Mouse (Mus musculus): ENCODE data around the gene Ankrd13b. TPM values are rescaled to one million over a fixed set of nuclear protein-coding genes. Genes with fewer than 3 reads are reported as not detected.
"Not testable (repeated sequence)": the region's sequence is repeated elsewhere in the genome, so short reads cannot be mapped to it uniquely, and the experiment has no call there.

The Ankrd13b gene
- polyA plus RNA-seq (2015; fragmentation: Nextera tagmentation; extraction: Ambion mirVana) = 6.5 and 7.1 TPM in 2 replicates

DNA sequence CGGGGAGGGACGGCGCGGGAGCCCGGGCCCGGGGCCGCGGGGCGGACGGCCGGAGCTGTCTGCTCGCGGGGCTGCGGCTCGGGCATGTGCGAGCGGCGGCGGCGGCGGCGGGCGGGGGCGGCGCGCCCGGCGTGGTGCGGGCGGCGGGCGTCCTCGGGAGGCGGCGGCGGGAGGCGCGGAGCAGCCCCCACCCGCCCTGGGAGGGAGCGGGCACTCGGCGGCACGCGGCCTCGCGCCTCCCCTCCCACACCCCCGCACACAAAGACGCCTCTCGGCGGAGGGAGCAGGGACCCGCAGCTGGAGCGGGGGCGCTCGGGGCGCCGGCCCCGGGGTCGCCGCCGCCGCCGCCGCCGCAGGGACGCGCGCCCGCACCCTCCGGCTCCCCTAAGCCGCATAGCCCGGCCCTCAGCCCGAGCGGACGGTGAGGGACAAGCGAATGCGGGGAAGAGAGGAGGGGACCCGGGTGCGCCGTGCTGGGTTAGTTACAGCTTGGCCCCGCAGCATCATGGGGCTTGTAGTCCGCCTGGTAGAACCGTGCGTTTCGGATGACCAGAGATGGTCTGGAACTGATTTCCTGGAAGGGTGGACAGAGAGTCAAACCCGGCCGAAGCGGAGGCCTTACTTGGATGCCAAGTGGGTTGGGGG lies at the start of gene Ankrd13b:
Gene Ankrd13b (minus strand): TSS at position 88 of the 645 bp plus-strand sequence.
- Histone ChIP-seq H3K36me3 (no peaks in the 10 kb centered on the region), H3K4me1 (peaks cover 79% of the 10 kb centered on the region), H3K9ac (peak within 1 kb of the TSS; percentile 79), H3K9me3 (no peaks in the 10 kb centered on the region), H3K4me3 (peak within 1 kb of the TSS; percentile 89), H3K4me2 (peak within 1 kb of the TSS; percentile 92), H3K27me3 (no peaks in the 10 kb centered on the region), H3K27ac (peak within 1 kb of the TSS; percentile 59; the same call in 1 of the 2 replicates)
- ATAC-seq (ENCODE audit: borderline replicate concordance, extremely low read depth, low FRiP score, low TSS enrichment) = 0 out of 2 replicates have a peak, but pooled peaks have one; percentile 23
- WGBS = under 1% methylated on average over 73 of the region's 87 CpGs

DNA sequence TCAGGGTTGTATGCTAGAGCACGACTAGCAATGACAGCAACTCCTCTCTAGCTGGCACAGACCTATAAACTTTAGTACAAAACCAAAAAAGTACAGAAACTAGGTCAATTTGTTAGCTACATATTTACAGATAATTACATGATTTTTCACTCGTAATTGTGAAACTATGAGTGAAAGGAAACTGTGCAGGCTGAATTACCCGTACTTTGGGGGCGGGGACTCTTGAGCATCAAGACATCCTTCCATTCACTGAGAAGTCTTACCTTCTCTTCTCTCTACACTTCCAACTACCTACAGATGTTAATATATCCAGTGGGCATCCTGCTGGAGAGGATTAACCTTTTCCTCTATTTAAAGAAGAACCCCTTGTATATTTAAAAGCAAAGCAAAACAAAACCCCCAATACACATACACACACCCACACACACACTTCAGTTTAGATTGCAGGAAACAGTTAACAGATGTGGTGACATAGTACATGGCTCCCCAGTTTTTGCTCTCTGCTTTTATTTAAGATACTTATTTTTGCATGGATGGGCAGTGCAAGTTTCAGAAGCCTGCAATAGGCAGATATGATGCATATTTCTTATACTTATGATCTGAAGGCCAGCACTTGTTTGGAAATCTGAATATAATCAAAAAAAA lies 42.8 kb upstream of the Ankrd13b start:
- ATAC-seq (ENCODE audit: borderline replicate concordance, extremely low read depth, low FRiP score, low TSS enrichment) = no peak
- 78% methylated on average over 4 of the region's 4 CpGs for WGBS

DNA sequence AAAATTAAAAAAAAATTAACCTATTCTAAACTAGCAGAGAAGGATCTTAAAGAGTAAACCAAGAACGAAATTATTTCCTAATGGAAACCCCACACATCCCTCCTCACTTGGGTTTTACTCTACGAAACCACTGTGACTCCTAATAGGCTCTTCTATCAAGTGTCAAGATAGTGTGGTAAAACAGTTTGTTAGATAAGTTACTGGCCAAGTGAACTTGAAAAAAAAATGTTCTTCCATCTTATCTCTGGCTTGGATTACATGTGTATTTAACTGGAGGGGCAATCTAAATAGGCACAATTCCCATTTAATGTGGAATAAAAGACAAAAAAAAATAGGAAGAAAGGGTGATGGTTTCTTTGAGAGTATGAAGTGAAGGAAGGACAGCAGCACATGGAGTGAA lies 41.4 kb upstream of the Ankrd13b start:
- 66% methylated on average over 2 of the region's 2 CpGs for WGBS
- H3K36me3 ChIP-seq = peaks cover 4% of the 10 kb centered on the region; the same call in 1 of the 2 replicates
- no peak for ATAC-seq (ENCODE audit: borderline replicate concordance, extremely low read depth, low FRiP score, low TSS enrichment)

More for the DNA sequence above, 42.8 kb upstream of the Ankrd13b start:
- H3K27ac ChIP-seq = no peak overlapping the region
- no peak overlapping the region for H3K9ac ChIP-seq
- no peak overlapping the region for H3K4me3 ChIP-seq
- H3K4me2 ChIP-seq = no peak overlapping the region
- H3K4me1 ChIP-seq = no peaks in the 10 kb centered on the region
- peaks cover 17% of the 10 kb centered on the region for H3K36me3 ChIP-seq
- H3K9me3 ChIP-seq = no peaks in the 10 kb centered on the region
- no peaks in the 10 kb centered on the region for H3K27me3 ChIP-seq

DNA sequence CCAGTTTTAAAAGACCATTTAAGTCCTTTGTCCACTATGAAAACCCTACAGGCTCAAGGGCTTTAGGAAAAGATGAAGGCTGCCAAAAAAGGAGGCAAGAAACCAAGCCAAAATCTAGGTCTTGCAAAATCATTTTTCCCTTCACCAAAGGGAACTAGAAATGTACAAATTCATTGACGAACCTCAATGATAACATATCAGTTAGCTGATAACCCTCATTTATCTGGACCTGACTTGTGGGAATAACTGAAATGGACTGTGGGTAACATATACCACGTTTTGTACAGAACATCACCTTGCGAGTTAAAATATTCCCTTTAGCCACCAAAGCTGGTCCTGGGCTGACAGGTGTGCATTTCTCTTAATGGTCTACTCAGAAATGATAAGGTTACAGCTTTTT lies 40.2 kb upstream of the Ankrd13b start:
- no peaks in the 10 kb centered on the region for H3K9me3 ChIP-seq
- H3K4me2 ChIP-seq = no peak overlapping the region
- H3K27ac ChIP-seq = no peak overlapping the region
- H3K9ac ChIP-seq = no peak overlapping the region
- ATAC-seq (ENCODE audit: borderline replicate concordance, extremely low read depth, low FRiP score, low TSS enrichment) = no peak
- H3K4me1 ChIP-seq = no peaks in the 10 kb centered on the region
- no peak overlapping the region for H3K4me3 ChIP-seq
- WGBS = 65% methylated on average over 3 of the region's 3 CpGs
- H3K27me3 ChIP-seq = no peaks in the 10 kb centered on the region
- H3K36me3 ChIP-seq = peaks cover 3% of the 10 kb centered on the region; the same call in 1 of the 2 replicates

More for the DNA sequence above, 41.4 kb upstream of the Ankrd13b start:
- Histone ChIP-seq H3K9me3 (no peaks in the 10 kb centered on the region), H3K9ac (no peak overlapping the region), H3K4me3 (no peak overlapping the region), H3K4me2 (no peak overlapping the region), H3K4me1 (no peaks in the 10 kb centered on the region), H3K27ac (no peak overlapping the region), H3K27me3 (no peaks in the 10 kb centered on the region)

DNA sequence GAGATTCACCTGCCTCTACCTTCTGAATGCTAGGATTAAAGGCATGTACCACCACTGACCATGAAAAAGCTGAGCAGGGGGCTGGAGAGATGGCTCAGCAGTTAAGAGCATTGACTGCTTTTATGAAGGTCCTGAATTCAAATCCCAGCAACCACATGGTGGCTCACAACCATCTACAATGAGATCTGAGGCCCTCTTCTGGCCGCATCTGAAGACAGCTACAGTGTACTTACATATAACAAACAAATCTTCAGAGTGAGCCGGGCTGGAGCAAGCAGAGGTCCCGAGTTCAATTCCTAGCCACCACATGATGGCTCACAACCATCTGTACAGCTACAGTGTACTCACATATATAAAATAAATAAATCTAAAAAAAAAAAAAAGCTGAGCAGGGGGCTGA lies 38.9 kb upstream of the Ankrd13b start:
- not testable (repeated sequence) for H3K27ac ChIP-seq; ATAC-seq (ENCODE audit: borderline replicate concordance, extremely low read depth, low FRiP score, low TSS enrichment); H3K4me1 ChIP-seq; H3K4me3 ChIP-seq; H3K9ac ChIP-seq; H3K9me3 ChIP-seq; H3K27me3 ChIP-seq; H3K36me3 ChIP-seq; H3K4me2 ChIP-seq
- 85% methylated on average over 3 of the region's 3 CpGs for WGBS

DNA sequence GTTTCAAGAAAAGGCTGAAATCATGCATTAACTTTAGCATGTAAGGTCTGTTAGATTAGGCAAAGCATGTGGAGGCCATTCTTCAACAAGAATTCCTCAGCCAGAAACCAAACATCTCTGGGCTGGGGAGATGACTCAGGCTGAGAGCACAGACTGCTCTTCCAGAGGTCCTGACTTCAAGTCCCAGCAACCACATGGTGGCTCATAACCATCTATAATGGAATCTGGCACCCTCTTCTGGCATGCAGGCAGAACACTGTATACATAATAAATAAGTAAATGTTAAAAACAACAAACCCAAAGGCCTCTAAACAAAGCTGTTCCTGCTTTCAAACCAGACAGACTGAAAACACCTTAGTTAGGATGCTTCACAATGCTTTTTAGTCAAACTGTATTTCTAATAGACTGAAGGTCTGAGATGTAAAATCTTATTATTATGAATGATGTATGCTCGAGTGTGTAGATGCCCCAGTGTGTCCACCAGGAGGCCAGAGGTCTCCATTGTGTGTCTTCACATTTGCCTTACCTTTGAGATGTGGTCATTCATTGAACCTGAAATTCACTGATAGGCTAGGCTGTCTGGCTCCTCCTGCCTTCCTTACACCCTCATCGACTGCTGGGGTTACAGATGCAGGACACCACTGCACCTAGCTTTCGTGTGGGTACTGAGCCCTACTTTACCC lies 36.5 kb upstream of the Ankrd13b start:
- ATAC-seq (ENCODE audit: borderline replicate concordance, extremely low read depth, low FRiP score, low TSS enrichment) = no peak

DNA sequence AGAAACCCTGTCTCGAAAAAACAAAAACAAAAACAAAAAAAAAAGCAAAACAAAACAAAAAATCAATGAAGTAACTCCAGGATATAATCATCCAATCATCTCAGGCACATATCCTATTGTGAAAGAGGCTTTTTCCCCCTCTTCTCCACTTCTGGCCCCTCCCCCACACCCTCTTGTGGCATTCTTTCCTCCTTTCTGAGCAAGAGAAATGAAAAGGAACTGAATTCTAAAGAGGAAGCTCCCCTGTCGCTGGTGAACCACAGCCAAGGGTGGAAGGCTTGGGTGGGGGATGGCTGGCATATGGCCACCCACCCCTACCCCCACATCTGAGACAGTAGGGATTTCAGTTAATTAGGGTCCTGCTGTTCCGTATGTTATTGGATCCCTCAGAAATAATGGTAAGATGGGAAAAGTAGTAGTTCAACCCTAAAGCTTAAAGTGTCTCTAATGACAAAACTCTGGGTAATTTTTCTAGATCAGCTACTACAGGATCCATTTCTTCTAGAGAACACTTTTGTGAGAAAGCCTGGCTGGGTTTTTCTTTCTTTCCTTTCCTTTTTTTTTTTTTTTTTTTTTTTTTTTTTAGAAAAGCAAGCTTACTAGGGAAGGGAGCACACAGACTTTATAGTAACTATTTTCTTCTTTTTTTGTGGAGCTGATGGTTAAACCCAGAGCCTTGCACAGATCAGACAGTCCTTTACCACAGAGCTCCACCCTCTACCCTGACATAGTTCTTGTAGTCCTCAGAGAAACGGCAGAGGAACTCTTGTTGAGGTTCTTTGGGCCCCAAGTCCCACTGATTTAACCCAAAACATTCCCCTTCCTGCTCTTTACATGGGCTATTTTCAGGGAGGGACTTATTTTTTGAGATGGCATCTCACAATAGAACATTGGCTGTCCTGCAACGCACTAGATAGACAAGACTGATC lies 31.4 kb upstream of the Ankrd13b start:
- 52% methylated on average over 5 of the region's 5 CpGs for WGBS
- Histone ChIP-seq H3K4me3 (no peak overlapping the region), H3K4me1 (peaks cover 15% of the 10 kb centered on the region), H3K9ac (no peak overlapping the region), H3K9me3 (no peaks in the 10 kb centered on the region), H3K27ac (no peak overlapping the region), H3K36me3 (no peaks in the 10 kb centered on the region), H3K4me2 (no peak overlapping the region), H3K27me3 (peaks cover 17% of the 10 kb centered on the region)
- ATAC-seq (ENCODE audit: borderline replicate concordance, extremely low read depth, low FRiP score, low TSS enrichment) = no peak

More for the DNA sequence above, 36.5 kb upstream of the Ankrd13b start:
- no peak overlapping the region for H3K9ac ChIP-seq
- H3K27me3 ChIP-seq = no peaks in the 10 kb centered on the region
- 73% methylated on average over 3 of the region's 3 CpGs for WGBS
- H3K9me3 ChIP-seq = no peaks in the 10 kb centered on the region
- H3K4me2 ChIP-seq = no peak overlapping the region
- no peak overlapping the region for H3K27ac ChIP-seq
- no peak overlapping the region for H3K4me3 ChIP-seq
- no peaks in the 10 kb centered on the region for H3K4me1 ChIP-seq
- H3K36me3 ChIP-seq = no peaks in the 10 kb centered on the region; the same call in 1 of the 2 replicates

DNA sequence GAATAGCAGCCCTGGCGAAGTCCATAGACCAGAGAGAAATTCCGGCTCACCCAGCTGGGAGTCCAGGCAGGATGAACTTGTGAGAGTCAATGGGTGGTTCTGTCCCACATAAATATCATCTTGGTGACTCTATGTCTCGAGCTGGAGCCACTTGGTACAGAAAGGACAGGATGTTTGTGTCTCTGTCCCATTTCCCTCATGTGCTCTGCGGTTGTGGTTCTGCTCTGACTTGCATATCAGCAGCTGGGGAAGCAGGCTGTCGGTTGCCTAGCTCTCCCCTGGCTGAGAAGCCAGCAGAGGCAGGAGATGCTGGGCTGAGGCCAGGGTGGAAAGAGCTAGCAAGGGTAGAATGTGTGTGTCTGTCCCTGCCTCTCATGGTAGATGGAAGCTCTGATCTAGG lies 29.6 kb upstream of the Ankrd13b start, which contains the start of gene Gm10392:
Gene Gm10392 (minus strand): TSS at position 156 of the 400 bp plus-strand sequence.
- Histone ChIP-seq H3K9ac (no peak within 1 kb of the TSS), H3K27ac (no peak within 1 kb of the TSS), H3K9me3 (no peaks in the 10 kb centered on the region), H3K27me3 (peaks cover 23% of the 10 kb centered on the region), H3K4me3 (no peak within 1 kb of the TSS), H3K4me2 (no peak within 1 kb of the TSS), H3K36me3 (no peaks in the 10 kb centered on the region), H3K4me1 (peaks cover 32% of the 10 kb centered on the region)
- WGBS = 48% methylated on average over 5 of the region's 5 CpGs
- no peak for ATAC-seq (ENCODE audit: borderline replicate concordance, extremely low read depth, low FRiP score, low TSS enrichment)

DNA sequence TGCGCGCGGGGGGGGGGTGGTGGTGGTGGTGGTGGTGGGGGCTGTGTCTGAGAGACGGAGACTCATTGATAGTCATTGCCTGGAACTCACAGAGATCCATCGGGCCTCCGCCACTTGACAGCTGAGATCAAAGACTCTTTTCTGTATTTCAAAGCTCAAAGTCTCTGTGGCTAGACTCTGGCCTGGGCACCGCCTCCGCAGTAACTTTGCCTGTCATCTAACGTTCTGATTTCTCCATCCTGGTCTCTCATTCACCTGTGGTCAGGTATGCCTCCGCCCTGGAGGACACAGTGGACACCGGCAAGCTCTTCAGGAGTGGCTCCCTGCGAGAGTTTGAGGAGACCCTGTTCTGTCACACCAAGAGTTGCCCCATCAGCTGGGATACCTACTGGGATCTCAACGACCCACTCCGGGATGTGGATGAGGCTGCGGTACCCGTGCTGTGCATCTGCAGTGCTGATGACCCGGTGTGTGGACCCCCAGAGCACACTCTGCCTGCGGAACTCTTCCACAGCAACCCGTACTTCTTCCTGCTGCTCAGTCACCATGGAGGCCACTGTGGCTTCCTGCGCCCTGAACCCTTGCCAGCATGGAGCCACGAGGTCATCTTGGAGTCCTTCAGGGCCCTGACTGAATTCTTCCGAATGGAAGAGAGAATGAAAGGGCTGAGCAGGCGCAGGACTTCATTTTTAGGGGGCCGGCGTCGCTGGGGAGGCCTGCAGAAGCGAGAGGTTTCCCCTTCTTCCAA lies 28.7 kb upstream of the Ankrd13b start:
- Histone ChIP-seq H3K27me3 (peaks cover 23% of the 10 kb centered on the region), H3K4me1 (peaks cover 38% of the 10 kb centered on the region), H3K9ac (no peak overlapping the region), H3K36me3 (no peaks in the 10 kb centered on the region), H3K9me3 (no peaks in the 10 kb centered on the region), H3K4me2 (no peak overlapping the region), H3K4me3 (no peak overlapping the region), H3K27ac (no peak overlapping the region)
- no peak for ATAC-seq (ENCODE audit: borderline replicate concordance, extremely low read depth, low FRiP score, low TSS enrichment)
- 72% methylated on average over 25 of the region's 27 CpGs for WGBS

DNA sequence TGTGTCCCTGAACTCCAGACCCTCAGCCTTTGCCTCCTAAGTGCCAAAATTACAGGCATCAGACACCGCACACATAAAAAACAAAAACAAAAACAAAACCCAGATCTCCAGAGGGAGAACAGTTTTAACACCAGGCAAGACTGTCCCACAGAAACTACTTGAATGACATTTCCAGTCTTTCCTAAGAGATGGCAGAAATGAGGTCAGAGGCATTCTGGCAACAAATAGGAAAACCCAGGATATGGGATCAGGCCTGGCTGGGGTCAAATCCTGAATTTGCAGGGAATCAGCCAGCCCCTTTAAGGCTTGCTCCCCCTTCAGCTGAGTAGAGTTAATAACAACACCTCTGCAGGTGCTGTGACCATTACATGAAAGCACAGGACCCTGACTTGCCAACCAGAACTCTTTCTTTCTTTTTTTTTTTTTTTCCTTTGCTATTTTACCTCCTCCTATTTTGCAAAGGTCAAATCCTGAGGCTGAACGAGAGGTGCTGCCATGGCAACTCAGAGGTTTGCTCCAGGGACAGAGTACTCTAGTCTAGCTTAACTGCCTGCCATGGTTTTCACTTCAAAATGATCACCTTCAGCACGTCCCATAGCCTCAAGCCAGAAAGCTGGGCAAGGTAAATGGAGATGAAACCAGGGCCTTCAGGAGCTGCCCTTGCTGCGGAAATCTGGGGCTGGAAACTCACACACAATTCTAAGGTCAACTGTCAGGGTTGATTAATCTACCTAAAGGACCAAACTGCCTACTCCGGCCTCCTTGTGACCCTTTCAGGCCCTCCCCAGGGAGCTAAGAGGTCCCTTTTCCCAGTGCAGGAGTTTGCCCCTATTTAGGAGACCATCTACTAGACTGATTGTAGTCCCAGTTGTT lies 27.3 kb upstream of the Ankrd13b start:
- Histone ChIP-seq H3K9me3 (no peaks in the 10 kb centered on the region), H3K4me1 (peaks cover 45% of the 10 kb centered on the region), H3K4me3 (no peak overlapping the region), H3K27ac (no peak overlapping the region), H3K9ac (no peak overlapping the region), H3K36me3 (no peaks in the 10 kb centered on the region), H3K27me3 (peaks cover 23% of the 10 kb centered on the region), H3K4me2 (0 out of 2 replicates have a peak overlapping the region, but pooled peaks have one; percentile 93)
- 63% methylated on average over 5 of the region's 5 CpGs for WGBS
- ATAC-seq (ENCODE audit: borderline replicate concordance, extremely low read depth, low FRiP score, low TSS enrichment) = no peak

Measured in lung, embryonic 15.5 days (tissue).